Mouse (Mus musculus) thymus, adult 2 months (tissue): ENCODE measurements around the gene Nt5c2.

Experiments
- CTCF ChIP-seq: fragments of 200-500 bp; IDR thresholded peaks from 2 replicates; pipeline ENCODE4 v1.5.1; 2012; ENCODE audit warnings: mild to moderate bottlenecking, control low read depth, low read length, moderate library complexity, borderline replicate concordance; ENCODE audit not compliant: control insufficient read depth, poor library complexity, insufficient read depth; ENCODE audit errors: extremely low read depth
- POLR2A ChIP-seq: fragments of 200-500 bp; IDR thresholded peaks from 2 replicates; pipeline ENCODE4 v1.6.1; 2012; ENCODE audit warnings: mild to moderate bottlenecking, low read length, control low read depth, moderate library complexity; ENCODE audit not compliant: control insufficient read depth, poor library complexity, insufficient read depth; ENCODE audit errors: extremely low read depth

- TF ChIP-seq CTCF = no peak
- TF ChIP-seq POLR2A = no peak
These were observed 150.1 kb downstream of the Nt5c2 start for GRCm38 (mm10) chr19:46864731-46865331.
